Mouse (Mus musculus) kidney, postnatal 0 days (tissue): ENCODE measurements around the gene Kif1a. TPM values are rescaled to one million over a fixed set of nuclear protein-coding genes. Genes with fewer than 3 reads are reported as not detected.

Experiments
- ATAC-seq: fragments of 200-750 bp; cut with Nextera tagmentation; replicated peaks from 2 replicates; pipeline ENCODE4 v1.8.0; 2017; ENCODE audit warnings: low read depth, moderate number of reproducible peaks, moderate TSS enrichment, moderate library complexity; ENCODE audit not compliant: low FRiP score
- DNase-seq: peaks from one replicate; pipeline ENCODE4 v3.0.0-alpha.2; 2016; ENCODE audit warnings: low spot score
- H3K27ac ChIP-seq: fragments of 300-500 bp; sonication (generic); 2 replicates; pipeline ENCODE4 v1.5.1; 2014; ENCODE audit warnings: mild to moderate bottlenecking
- H3K27me3 ChIP-seq: fragments of 300-500 bp; sonication (generic); 2 replicates; pipeline ENCODE4 v1.6.1; 2014; ENCODE audit warnings: low read length, mixed read lengths; ENCODE audit not compliant: insufficient read depth
- H3K36me3 ChIP-seq: fragments of 300-500 bp; sonication (generic); 2 replicates; pipeline ENCODE4 v1.6.1; 2014; ENCODE audit warnings: low read length, mixed read lengths; ENCODE audit not compliant: insufficient read depth
- H3K4me1 ChIP-seq: fragments of 300-500 bp; sonication (generic); replicated peaks from 2 replicates; pipeline ENCODE4 v1.6.1; 2014; ENCODE audit warnings: antibody characterized with exemption, low read length, mixed read lengths; ENCODE audit not compliant: insufficient read depth
- H3K4me2 ChIP-seq: fragments of 300-500 bp; sonication (generic); 2 replicates; pipeline ENCODE4 v1.6.1; 2014; ENCODE audit warnings: mild to moderate bottlenecking, low read length, moderate library complexity, mixed read lengths
- H3K4me3 ChIP-seq: fragments of 300-500 bp; sonication (generic); replicated peaks from 2 replicates; pipeline ENCODE4 v1.5.1; 2014; ENCODE audit warnings: low read depth, low read length
- H3K9ac ChIP-seq: fragments of 300-500 bp; sonication (generic); 2 replicates; pipeline ENCODE4 v1.6.1; 2014; ENCODE audit warnings: low read depth, low read length
- H3K9me3 ChIP-seq: fragments of 300-500 bp; sonication (generic); replicated peaks from 2 replicates; pipeline ENCODE4 v1.6.1; 2016; ENCODE audit warnings: low read length, inconsistent platforms, mixed read lengths
- CTCF ChIP-seq: IDR thresholded peaks from 2 replicates; pipeline ENCODE4 v1.5.1; 2016; ENCODE audit warnings: antibody characterized with exemption, low read depth, mild to moderate bottlenecking, moderate library complexity
- WGBS: fragments of 180-500 bp; shearing (Covaris S2); extraction: QIAGEN DNeasy Blood & Tissue Kit; methylation state at CpG from one replicate; pipeline ENCODE4 v1.1.7; 2014; 5-methylcytosine and 5-hydroxymethylcytosine counted together
- polyA plus RNA-seq: library from polyadenylated mRNA; unstranded; fragments of >200 nt; fragmentation: Nextera tagmentation; extraction: Ambion mirVana; gene quantifications from 2 replicates; pipeline ENCODE4 v1.2.1, GENCODE M21; 2015

Gene Kif1a
- polyA plus RNA-seq, 1 experiment from 2014 or later: 3.7 TPM

- no peaks in the 10 kb centered on the region for H3K36me3 ChIP-seq
- no peaks in the 10 kb centered on the region for H3K4me1 ChIP-seq
- no peak within 1 kb of the TSS for H3K27ac ChIP-seq
- no peak within 1 kb of the TSS for H3K9ac ChIP-seq
- H3K9me3 ChIP-seq: no peaks in the 10 kb centered on the region
- ATAC-seq (no peak), DNase-seq (no peak)
- no peaks in the 10 kb centered on the region for H3K27me3 ChIP-seq
- no peak within 1 kb of the TSS for H3K4me3 ChIP-seq
- 72% methylated on average over 7 of the region's 7 CpGs for WGBS
- TF ChIP-seq CTCF: no peak
- no peak within 1 kb of the TSS for H3K4me2 ChIP-seq
These were observed 95.7 kb downstream of the Kif1a start, which contains the start of gene Aqp12 for GRCm38 (mm10) chr1:93006061-93006460. Gene Aqp12, plus strand, starts transcription at chr1:93006334.

GRCm38 (mm10) chr1:92992880-92993279, 108.9 kb downstream of the Kif1a start:
- TF ChIP-seq CTCF: no peak
- no peaks in the 10 kb centered on the region for H3K36me3 ChIP-seq
- no peaks in the 10 kb centered on the region for H3K9me3 ChIP-seq
- H3K27ac ChIP-seq: no peak overlapping the region
- no peak for ATAC-seq
- WGBS: 68% methylated on average over 2 of the region's 2 CpGs
- no peak for DNase-seq
- no peak overlapping the region for H3K9ac ChIP-seq
- no peaks in the 10 kb centered on the region for H3K4me1 ChIP-seq
- H3K4me3 ChIP-seq: no peak overlapping the region
- H3K4me2 ChIP-seq: no peak overlapping the region
- no peaks in the 10 kb centered on the region for H3K27me3 ChIP-seq

- WGBS: 82% methylated on average over 6 of the region's 6 CpGs
- TF ChIP-seq CTCF: no peak
- Histone ChIP-seq H3K4me2 (no peak overlapping the region), H3K9ac (no peak overlapping the region), H3K27ac (no peak overlapping the region), H3K9me3 (no peaks in the 10 kb centered on the region), H3K36me3 (no peaks in the 10 kb centered on the region), H3K4me1 (no peaks in the 10 kb centered on the region), H3K27me3 (no peaks in the 10 kb centered on the region), H3K4me3 (no peak overlapping the region)
- DNase-seq: no peak
- no peak for ATAC-seq
These were observed 109.4 kb downstream of the Kif1a start for GRCm38 (mm10) chr1:92992214-92992855.

GRCm38 (mm10) chr1:92989891-92990290, 111.9 kb downstream of the Kif1a start:
- Histone ChIP-seq H3K9me3 (no peaks in the 10 kb centered on the region), H3K27ac (no peak overlapping the region), H3K27me3 (no peaks in the 10 kb centered on the region), H3K9ac (no peak overlapping the region), H3K4me2 (no peak overlapping the region), H3K36me3 (no peaks in the 10 kb centered on the region), H3K4me3 (no peak overlapping the region), H3K4me1 (no peaks in the 10 kb centered on the region)
- no peak for DNase-seq
- 44% methylated on average over 4 of the region's 4 CpGs for WGBS
- ATAC-seq: no peak
- no peak for TF ChIP-seq CTCF

- H3K4me2 ChIP-seq: no peak overlapping the region
- H3K36me3 ChIP-seq: no peaks in the 10 kb centered on the region
- TF ChIP-seq CTCF: no peak
- H3K27ac ChIP-seq: no peak overlapping the region
- no peak for DNase-seq
- no peak overlapping the region for H3K4me3 ChIP-seq
- 68% methylated on average over 4 of the region's 4 CpGs for WGBS
- H3K9ac ChIP-seq: no peak overlapping the region
- H3K27me3 ChIP-seq: no peaks in the 10 kb centered on the region
- no peaks in the 10 kb centered on the region for H3K9me3 ChIP-seq
- no peaks in the 10 kb centered on the region for H3K4me1 ChIP-seq
- ATAC-seq: no peak
These were observed 112.9 kb downstream of the Kif1a start for GRCm38 (mm10) chr1:92988894-92989293.

- H3K27ac ChIP-seq: no peak overlapping the region
- WGBS: 81% methylated on average over 5 of the region's 5 CpGs
- no peak overlapping the region for H3K4me3 ChIP-seq
- H3K36me3 ChIP-seq: no peaks in the 10 kb centered on the region
- H3K9ac ChIP-seq: no peak overlapping the region
- H3K9me3 ChIP-seq: no peaks in the 10 kb centered on the region
- no peak for TF ChIP-seq CTCF
- no peaks in the 10 kb centered on the region for H3K4me1 ChIP-seq
- no peak overlapping the region for H3K4me2 ChIP-seq
- ATAC-seq (no peak), DNase-seq (no peak)
- no peaks in the 10 kb centered on the region for H3K27me3 ChIP-seq
These were observed 116.8 kb downstream of the Kif1a start for GRCm38 (mm10) chr1:92984999-92985398.
